Mouse (Mus musculus) gastrocnemius, postnatal 14 days (tissue): ENCODE measurements around the gene Nek6. TPM values are rescaled to one million over a fixed set of nuclear protein-coding genes. Genes with fewer than 3 reads are reported as not detected.

ENCODE experiments used
- DNase-seq: peaks from one replicate; pipeline ENCODE4 v3.0.0; 2021; ENCODE audit warnings: mixed read lengths
- intact Hi-C: fragments of 180-260 bp; cut with DNase I; formaldehyde crosslinking; loops from one replicate; pipeline ENCODE4 v1.15.1; 2025; ENCODE audit warnings: low total_unique reads
- total RNA-seq, 2 experiments: library from RNA; stranded (reverse); gene quantifications; 2 replicates each; pipeline ENCODE4 v1.2.3; 2021

Gene Nek6
- total RNA-seq, 2 experiments from 2014 or later = 15.4 to 16.6 TPM

- no peak for DNase-seq
- intact Hi-C loops = no loop called here
Observed at GRCm38 (mm10) chr2:38609310-38609709, 97.9 kb downstream of the Nek6 start.

GRCm38 (mm10) chr2:38610161-38610560 is 98.7 kb downstream of the Nek6 start:
- intact Hi-C loops = no loop called here
- DNase-seq = no peak

GRCm38 (mm10) chr2:38612596-38612995 is 101.2 kb downstream of the Nek6 start:
- intact Hi-C loops = no loop called here
- no peak for DNase-seq

GRCm38 (mm10) chr2:38613576-38613975 is 102.1 kb downstream of the Nek6 start:
- DNase-seq = no peak
- intact Hi-C loops = no loop called here

- intact Hi-C loops = no loop called here
- no peak for DNase-seq
Observed at GRCm38 (mm10) chr2:38614437-38614836, 103.0 kb downstream of the Nek6 start.

- intact Hi-C loops = no loop called here
- DNase-seq = peak; percentile 18
Observed at GRCm38 (mm10) chr2:38616072-38616471, 104.6 kb downstream of the Nek6 start.

- intact Hi-C loops = no loop called here
- no peak for DNase-seq
Observed at GRCm38 (mm10) chr2:38616956-38617872, 105.8 kb downstream of the Nek6 start.

GRCm38 (mm10) chr2:38619777-38620176 is 108.3 kb downstream of the Nek6 start:
- no peak for DNase-seq
- intact Hi-C loops = no loop called here

- intact Hi-C loops = no loop called here
- no peak for DNase-seq
Observed at GRCm38 (mm10) chr2:38621076-38621475, 109.6 kb downstream of the Nek6 start.

- intact Hi-C loops = no loop called here
- DNase-seq = no peak
Observed at GRCm38 (mm10) chr2:38621610-38622021, 110.2 kb downstream of the Nek6 start.

- intact Hi-C loops = no loop called here
- no peak for DNase-seq
Observed at GRCm38 (mm10) chr2:38623411-38623810, 112.0 kb downstream of the Nek6 start.

- intact Hi-C loops = no loop called here
- no peak for DNase-seq
Observed at GRCm38 (mm10) chr2:38623821-38624590, 112.6 kb downstream of the Nek6 start.

- DNase-seq = no peak
- intact Hi-C loops = no loop called here
Observed at GRCm38 (mm10) chr2:38628801-38629200, 117.4 kb downstream of the Nek6 start.

GRCm38 (mm10) chr2:38629451-38629850 is 118.0 kb downstream of the Nek6 start:
- DNase-seq = no peak
- intact Hi-C loops = no loop called here

- intact Hi-C loops = no loop called here
- DNase-seq = no peak
Observed at GRCm38 (mm10) chr2:38630574-38630973, 119.1 kb downstream of the Nek6 start.

GRCm38 (mm10) chr2:38637716-38638267 is 126.3 kb downstream of the Nek6 start:
- no peak for DNase-seq
- intact Hi-C loops = no loop called here

- DNase-seq = no peak
- intact Hi-C loops = no loop called here
Observed at GRCm38 (mm10) chr2:38641761-38642160, 130.3 kb downstream of the Nek6 start.

- intact Hi-C loops = no loop called here
- peak; percentile 91 for DNase-seq
Observed at GRCm38 (mm10) chr2:38643625-38644427, 132.4 kb downstream of the Nek6 start, which contains the start of gene Psmb7. Gene Psmb7 (minus strand): TSS chr2:38644087.
